Mouse (Mus musculus): ENCODE results near the gene Tcf7l2. TPM values are rescaled to one million over a fixed set of nuclear protein-coding genes. Genes with fewer than 3 reads are reported as not detected.

Gene Tcf7l2
- total RNA-seq, 2 experiments from 2014 or later = 6.9 to 7.8 TPM

DNA sequence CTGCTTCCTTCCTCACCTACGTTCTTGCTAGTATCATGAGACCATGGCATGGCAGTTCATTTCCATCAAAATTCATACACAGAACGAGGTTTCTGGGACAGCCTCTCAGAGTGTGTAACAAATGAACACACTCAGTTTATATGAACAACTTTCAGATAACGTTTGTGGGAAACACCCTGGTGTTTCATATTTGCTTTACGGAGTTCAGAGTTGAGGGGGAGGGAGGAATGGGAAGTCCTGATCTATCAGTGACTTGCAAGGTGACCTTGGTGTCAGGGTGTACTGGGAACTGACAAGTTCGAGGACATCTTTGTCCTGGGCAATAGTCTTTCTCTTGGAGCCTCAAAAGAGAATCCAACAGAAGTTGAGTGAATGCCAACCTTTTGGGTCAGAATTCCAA, 197.5 kb downstream of the Tcf7l2 start:
- DNase-seq (ENCODE audit: low spot score) = no peak

DNA sequence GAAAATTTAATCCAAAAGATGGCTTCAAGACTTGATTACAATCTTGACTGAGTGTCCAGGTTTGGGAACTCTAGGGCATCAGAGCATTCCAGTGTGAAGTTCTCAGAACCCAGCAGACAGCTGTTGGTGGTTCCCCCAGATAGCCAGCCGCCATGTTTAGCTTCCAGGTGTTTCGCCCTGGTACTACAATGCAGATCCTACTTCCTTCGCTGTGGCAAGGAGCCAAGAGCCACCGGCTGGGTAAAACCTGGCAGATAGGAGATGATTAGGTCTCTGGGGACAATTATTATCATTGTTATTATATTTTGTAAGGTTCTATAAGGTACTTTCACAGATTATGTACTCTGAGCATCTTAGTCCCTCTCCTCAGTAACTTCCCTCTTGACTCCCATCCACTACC, 198.1 kb downstream of the Tcf7l2 start:
- DNase-seq (ENCODE audit: low spot score) = no peak

DNA sequence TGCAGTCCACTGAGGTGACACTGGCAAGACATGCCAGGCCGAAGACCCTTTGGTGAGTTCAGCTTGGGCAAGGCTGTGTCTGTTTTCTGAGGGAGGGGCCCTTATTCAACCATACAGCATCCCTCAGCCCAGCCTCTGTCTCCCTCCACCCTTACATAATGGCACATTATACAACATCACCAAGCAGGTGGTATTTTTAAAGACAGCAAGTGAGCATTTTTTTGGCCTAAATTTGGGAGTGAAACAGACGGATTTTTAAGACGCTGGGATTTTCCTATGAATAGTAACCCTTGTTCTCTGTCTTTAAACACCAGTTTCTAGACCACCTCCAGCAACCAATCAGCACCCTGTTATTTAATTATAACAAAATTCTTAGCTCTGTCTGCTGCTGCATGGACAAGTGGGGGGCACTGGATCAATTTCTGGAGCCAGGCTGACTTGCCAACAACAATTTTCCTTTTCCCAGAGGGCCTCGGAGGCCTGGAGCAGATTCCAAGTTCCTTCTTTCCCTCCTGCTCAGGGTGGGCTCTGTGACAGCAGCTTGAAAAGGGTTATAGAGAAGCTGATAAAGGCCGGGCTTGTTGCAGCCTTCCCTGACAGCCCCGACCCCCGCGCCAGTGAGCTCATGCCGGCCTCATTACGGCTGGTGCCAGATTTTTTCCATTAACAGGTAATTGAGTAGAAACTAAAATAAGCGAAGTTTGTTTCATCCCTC, 199.1 kb downstream of the Tcf7l2 start:
- no peak for DNase-seq (ENCODE audit: low spot score)

DNA sequence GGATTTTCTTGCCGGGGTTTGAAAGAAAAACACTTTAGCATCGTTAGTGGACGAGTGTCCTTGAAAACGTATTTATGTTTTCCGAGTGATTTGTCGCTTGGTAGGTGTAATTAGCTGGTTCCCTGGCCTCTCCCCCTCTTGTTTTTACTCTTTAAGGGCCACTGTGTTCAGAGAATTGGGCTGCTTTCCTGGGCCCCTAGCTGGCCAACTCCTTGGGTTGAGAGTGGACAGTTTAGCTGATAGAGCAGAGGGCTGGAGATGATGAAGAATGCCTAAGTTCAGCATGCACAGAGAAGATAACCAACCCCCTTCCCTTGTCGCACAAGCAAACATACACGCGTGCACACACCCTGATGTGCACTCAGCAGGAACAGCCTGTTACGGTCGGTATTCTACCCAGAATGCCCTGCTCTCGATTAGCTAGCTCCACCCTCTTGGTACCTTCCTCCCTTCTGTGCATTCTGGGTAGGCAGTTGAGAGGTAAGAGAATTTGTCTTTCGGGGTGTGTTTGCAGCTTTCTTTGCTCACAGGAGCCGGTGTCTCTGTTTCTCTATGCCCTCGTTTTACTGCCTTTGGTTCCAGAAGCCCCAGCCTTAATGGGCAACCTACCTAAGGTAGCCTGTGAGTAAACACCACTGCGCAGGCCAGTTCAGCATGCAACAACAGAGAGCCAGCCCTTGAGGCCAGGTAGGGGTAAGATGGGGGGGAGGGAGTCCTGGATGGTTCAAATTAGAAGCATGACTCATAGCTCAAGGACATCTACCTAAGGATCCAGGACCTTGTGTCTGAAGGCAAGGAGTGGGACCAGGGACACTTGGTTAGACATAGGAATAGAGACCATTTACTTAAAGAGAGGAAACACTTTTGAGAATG, 199.9 kb downstream of the Tcf7l2 start:
- no peak for DNase-seq (ENCODE audit: low spot score)

DNA sequence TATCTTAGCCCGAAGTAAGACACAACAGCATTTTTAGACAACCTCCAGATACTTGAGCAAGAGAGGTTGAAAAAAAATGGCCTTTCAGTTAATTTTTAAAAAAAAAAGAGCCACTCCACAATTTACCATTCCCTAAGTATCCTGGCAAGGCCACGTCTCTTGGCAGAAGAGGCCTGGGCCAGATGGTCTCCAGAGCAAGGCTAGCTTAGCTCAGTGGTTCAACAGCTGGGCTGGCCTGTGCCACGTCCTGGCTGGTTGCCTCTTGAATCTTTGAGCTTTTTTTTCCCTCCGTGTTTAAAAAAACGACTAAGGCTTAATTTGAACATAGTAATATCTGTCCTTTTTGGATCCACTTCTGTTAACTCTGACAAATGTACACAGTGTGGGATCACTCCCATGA, 209.8 kb downstream of the Tcf7l2 start:
- DNase-seq (ENCODE audit: low spot score) = peak; percentile 56

DNA sequence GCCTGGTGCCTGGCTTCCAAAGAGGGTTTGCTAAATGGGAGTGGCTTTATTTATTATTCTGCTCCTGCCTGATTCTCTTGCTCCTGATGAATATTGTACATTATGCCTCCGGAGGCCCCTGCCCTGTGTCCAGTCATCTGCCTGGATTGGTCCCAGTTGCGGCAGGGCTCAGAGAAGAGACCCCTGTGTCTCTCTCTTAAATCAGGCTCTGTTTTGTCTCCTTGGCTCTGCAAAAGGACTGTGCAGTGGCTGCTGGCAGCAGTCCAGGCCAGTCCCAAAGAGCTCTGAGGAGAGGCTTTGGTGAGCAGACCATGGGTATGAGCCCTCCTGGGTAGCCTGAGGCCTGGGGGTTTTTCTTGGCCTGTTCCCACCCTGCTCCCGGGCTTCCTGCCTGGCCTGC, 211.6 kb downstream of the Tcf7l2 start:
- peak; percentile 15 for DNase-seq (ENCODE audit: low spot score)

DNA sequence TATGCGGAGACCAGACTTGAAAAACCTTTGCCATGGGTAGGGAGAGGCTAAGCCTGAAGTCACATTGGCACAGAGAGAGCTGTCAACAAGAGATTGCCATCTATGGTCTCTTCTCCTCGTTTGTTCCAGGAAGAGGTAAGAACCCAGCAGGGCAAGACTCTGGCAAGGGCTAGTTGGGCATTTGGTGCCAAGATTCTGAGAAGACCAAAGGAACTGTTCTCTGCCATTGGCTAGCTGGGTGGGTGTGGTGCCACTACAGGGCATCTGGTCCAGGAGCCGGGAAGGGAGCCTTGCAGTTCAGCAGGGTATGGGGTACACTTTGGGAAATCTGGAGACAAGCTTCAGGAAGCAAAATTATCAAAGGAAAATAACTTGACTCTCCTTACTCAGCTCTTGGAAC, 213.5 kb downstream of the Tcf7l2 start:
- no peak for DNase-seq (ENCODE audit: low spot score)

DNA sequence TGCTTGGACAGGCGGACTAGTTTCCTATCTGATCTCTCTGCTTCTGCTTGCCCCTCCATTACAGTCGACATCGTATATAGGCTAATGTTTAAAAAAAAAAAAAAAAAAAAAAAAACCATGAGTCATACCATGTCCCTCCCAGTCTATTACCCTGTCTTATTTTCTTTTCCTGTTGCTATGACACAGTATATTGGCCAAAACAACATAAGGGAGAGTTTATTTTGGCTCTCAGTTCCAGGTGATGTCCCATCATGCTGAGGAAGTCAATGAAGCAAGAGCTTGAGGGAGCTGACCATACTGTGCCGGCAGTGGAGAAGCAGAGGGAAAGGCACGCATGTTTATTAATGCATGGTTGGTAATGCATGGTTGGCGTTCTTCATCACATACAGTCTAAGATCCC, 215.1 kb downstream of the Tcf7l2 start:
- DNase-seq (ENCODE audit: low spot score) = no peak

DNA sequence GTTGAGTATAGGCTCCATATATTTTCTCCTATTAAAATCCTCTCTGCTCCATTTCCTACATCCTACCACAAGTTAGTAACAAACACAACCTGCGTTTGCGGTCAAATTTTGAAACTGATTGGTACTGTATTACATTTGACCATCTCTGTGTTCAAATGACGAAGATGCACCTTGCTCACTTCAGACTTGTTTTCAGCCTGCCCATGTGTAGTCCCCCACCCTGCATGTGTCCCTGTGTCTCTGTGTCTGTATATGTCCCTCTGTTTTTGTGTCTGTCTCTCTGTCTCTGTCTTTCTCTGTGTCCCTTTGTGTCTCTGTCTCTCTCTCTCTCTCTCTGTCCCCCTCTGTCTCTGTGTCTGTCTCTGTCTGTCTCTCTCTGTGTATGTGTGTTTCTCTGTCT, 222.8 kb downstream of the Tcf7l2 start:
- no peak for DNase-seq (ENCODE audit: low spot score)

DNA sequence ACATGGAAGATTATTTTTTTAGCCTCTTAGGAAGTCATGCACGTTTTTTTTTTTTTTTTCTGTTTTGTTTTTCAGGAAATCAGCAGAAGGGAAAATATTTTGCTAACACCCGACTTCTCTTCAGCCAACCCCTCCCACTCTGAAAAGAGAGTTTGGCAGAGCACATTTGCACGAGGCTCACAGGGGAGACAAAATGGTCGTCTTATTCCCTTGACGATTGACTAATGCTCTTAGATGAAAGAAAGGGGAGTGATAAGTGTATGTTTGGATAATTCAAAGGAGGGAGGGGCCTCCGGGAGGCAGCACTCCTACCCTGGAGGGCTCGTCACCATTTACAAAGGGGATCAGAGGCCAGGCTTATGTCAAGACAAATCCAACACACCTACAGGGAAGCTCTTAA, 224.4 kb downstream of the Tcf7l2 start:
- DNase-seq (ENCODE audit: low spot score) = no peak

DNA sequence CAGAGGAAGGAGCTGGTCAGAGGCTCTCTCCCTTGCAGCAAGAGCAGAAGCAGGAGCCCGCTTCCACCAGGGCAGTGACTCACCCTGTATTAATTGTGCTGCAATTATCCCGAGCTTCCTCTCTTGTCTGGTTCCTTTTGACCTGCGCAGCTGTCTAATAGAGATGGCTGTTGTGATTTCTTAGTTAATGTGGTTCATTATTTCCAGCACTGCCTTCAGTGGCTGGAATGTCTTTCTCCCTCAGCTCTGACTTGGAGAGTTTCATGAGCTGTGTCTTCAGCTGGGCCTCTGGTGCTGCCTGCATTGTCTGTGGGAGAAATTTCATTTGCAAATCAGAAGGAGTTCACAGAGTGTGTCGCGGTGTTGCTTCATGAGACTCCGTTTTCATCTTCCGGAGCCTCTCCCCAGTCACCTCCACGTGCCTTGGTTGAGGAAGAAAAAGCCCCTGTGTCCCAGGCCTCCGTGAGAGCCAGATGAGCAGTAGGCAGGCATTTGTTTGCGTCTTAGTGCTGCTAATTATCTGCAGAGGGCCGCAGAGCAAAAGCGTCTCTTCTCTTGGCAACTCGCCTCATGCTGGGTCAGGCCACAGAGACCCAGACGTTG, 228.4 kb downstream of the Tcf7l2 start:
- no peak for DNase-seq (ENCODE audit: low spot score)

DNA sequence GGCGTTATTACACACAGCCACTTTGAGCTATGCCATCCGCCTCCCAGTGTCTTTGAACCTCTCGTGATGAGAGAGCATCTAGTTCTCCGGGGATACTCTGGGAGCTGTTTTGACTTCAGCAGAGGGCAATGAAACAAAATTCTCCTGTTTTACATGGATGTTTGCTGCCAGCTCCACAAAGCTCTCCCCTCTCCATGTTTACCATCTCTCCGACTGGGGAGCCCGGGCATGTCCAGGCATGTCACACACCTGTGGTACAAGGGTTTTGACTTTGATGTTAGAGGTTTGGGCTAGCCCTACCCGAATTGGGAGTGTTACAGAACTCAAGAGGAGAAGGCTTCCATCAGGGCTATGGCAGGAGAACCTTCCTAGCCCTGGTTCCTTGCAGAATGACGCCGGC, 234.5 kb downstream of the Tcf7l2 start:
- DNase-seq (ENCODE audit: low spot score) = no peak

Data from gastrocnemius, adult 18-20 months (tissue).